ENCODE assay signal across 45 mouse cellular contexts in genomic region chr5:86942111-86942510, GRCm38 (mm10). TPM values are rescaled to one million over a fixed set of nuclear protein-coding genes. Genes with fewer than 3 reads are reported as not detected.
"Had no signal": no experiment of that assay in that cellular context is flagged by ENCODE, and none has a peak within 500 bp of the region (broad histone marks: within the 10 kb centered on the region; RNA-seq: fewer than 3 reads in every experiment).

No protein-coding gene starts in this region.

- H3K4me3 ChIP-seq: left cerebral cortex, adult 2 months; limb, embryonic 10.5 days; limb, embryonic 12.5 days; limb, embryonic 13.5 days; limb, embryonic 15.5 days; liver, embryonic 13.5 days; lung, embryonic 15.5 days; megakaryocyte, embryonic 14.5 days; midbrain, embryonic 10.5 days; midbrain, embryonic 12.5 days; midbrain, embryonic 13.5 days; midbrain, embryonic 15.5 days; myocyte; neural tube, embryonic 12.5 days had no signal

- H3K4me2 ChIP-seq: limb, embryonic 12.5 days; limb, embryonic 13.5 days; limb, embryonic 15.5 days; liver, embryonic 13.5 days; lung, embryonic 14.5 days; lung, embryonic 15.5 days; midbrain, embryonic 11.5 days; midbrain, embryonic 12.5 days; midbrain, embryonic 13.5 days; midbrain, embryonic 15.5 days; neural tube, embryonic 12.5 days had no signal

- H3K27me3 ChIP-seq: limb, embryonic 12.5 days; limb, embryonic 13.5 days; limb, embryonic 15.5 days; liver, embryonic 13.5 days; lung, embryonic 15.5 days; megakaryocyte, embryonic 14.5 days; midbrain, embryonic 12.5 days; midbrain, embryonic 13.5 days; midbrain, embryonic 15.5 days; neural tube, embryonic 12.5 days had no signal

- DNase-seq: layer of hippocampus, postnatal 36 days; left cerebral cortex, postnatal 4 days; liver, embryonic 13.5 days; lung, adult 18-20 months; lung, adult 2 months; lung, embryonic 14.5 days; lung, postnatal 10 days; lung, postnatal 14 days; lung, postnatal 36 days; lung, postnatal 4 days; midbrain, embryonic 14.5 days had no signal

- H3K4me1 ChIP-seq: limb, embryonic 10.5 days; limb, embryonic 12.5 days; limb, embryonic 13.5 days; limb, embryonic 15.5 days; liver, embryonic 13.5 days; lung, embryonic 15.5 days; megakaryocyte, embryonic 14.5 days; midbrain, embryonic 10.5 days; midbrain, embryonic 12.5 days; midbrain, embryonic 13.5 days; midbrain, embryonic 15.5 days; neural tube, embryonic 12.5 days had no signal

- ATAC-seq: lung, postnatal 0 days; midbrain, embryonic 13.5 days; midbrain, embryonic 15.5 days; midbrain, embryonic 16.5 days had no signal

- H3K9ac ChIP-seq: limb, embryonic 12.5 days; limb, embryonic 13.5 days; limb, embryonic 15.5 days; liver, embryonic 13.5 days; liver, embryonic 14.5 days; lung, embryonic 14.5 days; lung, embryonic 15.5 days; midbrain, embryonic 12.5 days; midbrain, embryonic 13.5 days; midbrain, embryonic 15.5 days; neural tube, embryonic 12.5 days had no signal

- H3K9me3 ChIP-seq: limb, embryonic 10.5 days; limb, embryonic 15.5 days; liver, embryonic 13.5 days; lung, embryonic 15.5 days; midbrain, embryonic 10.5 days; midbrain, embryonic 13.5 days; midbrain, embryonic 15.5 days; neural tube, embryonic 12.5 days had no signal

- H3K27ac ChIP-seq: left cerebral cortex, adult 2 months; limb, embryonic 10.5 days; limb, embryonic 12.5 days; limb, embryonic 13.5 days; limb, embryonic 15.5 days; liver, embryonic 13.5 days; liver, embryonic 14.5 days; lung, embryonic 15.5 days; macrophage; midbrain, embryonic 10.5 days; midbrain, embryonic 12.5 days; midbrain, embryonic 13.5 days; midbrain, embryonic 15.5 days; neural tube, embryonic 12.5 days had no signal

- H3K36me3 ChIP-seq: limb, embryonic 10.5 days; limb, embryonic 12.5 days; limb, embryonic 13.5 days; limb, embryonic 15.5 days; liver, embryonic 13.5 days; lung, embryonic 15.5 days; midbrain, embryonic 10.5 days; midbrain, embryonic 12.5 days; midbrain, embryonic 13.5 days; midbrain, embryonic 15.5 days; neural tube, embryonic 12.5 days had no signal

RNA-seq across cellular contexts. Expression of gene Ugt2b1, which starts 15.8 kb away (rescaled TPM):
- total RNA-seq: layer of hippocampus, postnatal 25 days; layer of hippocampus, postnatal 36 days; left cerebral cortex, adult 18-20 months; left cerebral cortex, adult 2 months; left cerebral cortex, adult 8-10 months; left cerebral cortex, postnatal 10 days; left cerebral cortex, postnatal 14 days; left cerebral cortex, postnatal 25 days; left cerebral cortex, postnatal 36 days; left cerebral cortex, postnatal 4 days; megakaryocyte progenitor cell, adult 5-6 weeks; megakaryocyte, adult 5-6 weeks; megakaryocyte-erythroid progenitor cell, adult 5-6 weeks; midbrain, postnatal 0 days; monocyte, adult 5-6 weeks had no signal
- polyA plus RNA-seq: limb, embryonic 10.5 days; limb, embryonic 11.5 days; limb, embryonic 12.5 days; limb, embryonic 13.5 days; limb, embryonic 14.5 days; limb, embryonic 15.5 days; lung, embryonic 14.5 days; lung, embryonic 15.5 days; lung, embryonic 16.5 days; lung, postnatal 0 days; macrophage; midbrain, embryonic 10.5 days; midbrain, embryonic 11.5 days; midbrain, embryonic 12.5 days; midbrain, embryonic 13.5 days; midbrain, embryonic 14.5 days; midbrain, embryonic 15.5 days; midbrain, embryonic 16.5 days; midbrain, postnatal 0 days; myocyte; neural tube, embryonic 11.5 days; neural tube, embryonic 12.5 days had no signal

RNA-seq across cellular contexts. Expression of gene Ugt2b34, which starts 35.4 kb away (rescaled TPM):
- total RNA-seq: layer of hippocampus, postnatal 25 days; layer of hippocampus, postnatal 36 days; left cerebral cortex, adult 18-20 months; left cerebral cortex, adult 2 months; left cerebral cortex, adult 8-10 months; left cerebral cortex, postnatal 10 days; left cerebral cortex, postnatal 14 days; left cerebral cortex, postnatal 25 days; left cerebral cortex, postnatal 36 days; left cerebral cortex, postnatal 4 days; megakaryocyte progenitor cell, adult 5-6 weeks; megakaryocyte, adult 5-6 weeks; megakaryocyte-erythroid progenitor cell, adult 5-6 weeks; midbrain, postnatal 0 days; monocyte, adult 5-6 weeks had no signal
- polyA plus RNA-seq: limb, embryonic 10.5 days; limb, embryonic 11.5 days; limb, embryonic 12.5 days; limb, embryonic 13.5 days; lung, embryonic 14.5 days; lung, postnatal 0 days; macrophage; midbrain, embryonic 10.5 days; midbrain, embryonic 11.5 days; midbrain, embryonic 12.5 days; midbrain, embryonic 13.5 days; midbrain, embryonic 14.5 days; midbrain, embryonic 15.5 days; midbrain, embryonic 16.5 days; midbrain, postnatal 0 days; myocyte; neural tube, embryonic 11.5 days; neural tube, embryonic 12.5 days had no signal

RNA-seq across cellular contexts. Expression of gene Ugt2b35, which starts 58.5 kb away (rescaled TPM):
- total RNA-seq: layer of hippocampus, postnatal 25 days; layer of hippocampus, postnatal 36 days; left cerebral cortex, adult 18-20 months; left cerebral cortex, adult 2 months; left cerebral cortex, adult 8-10 months; left cerebral cortex, postnatal 10 days; left cerebral cortex, postnatal 14 days; left cerebral cortex, postnatal 25 days; left cerebral cortex, postnatal 36 days; left cerebral cortex, postnatal 4 days; megakaryocyte progenitor cell, adult 5-6 weeks; megakaryocyte, adult 5-6 weeks; megakaryocyte-erythroid progenitor cell, adult 5-6 weeks; midbrain, postnatal 0 days; monocyte, adult 5-6 weeks had no signal
- polyA plus RNA-seq: limb, embryonic 10.5 days; limb, embryonic 11.5 days; limb, embryonic 12.5 days; limb, embryonic 13.5 days; limb, embryonic 14.5 days; limb, embryonic 15.5 days; lung, adult 2 months; lung, embryonic 14.5 days; lung, embryonic 15.5 days; lung, embryonic 16.5 days; lung, postnatal 0 days; macrophage; midbrain, embryonic 10.5 days; midbrain, embryonic 11.5 days; midbrain, embryonic 12.5 days; midbrain, embryonic 13.5 days; midbrain, embryonic 14.5 days; midbrain, embryonic 15.5 days; midbrain, embryonic 16.5 days; midbrain, postnatal 0 days; myocyte; neural tube, embryonic 11.5 days; neural tube, embryonic 12.5 days had no signal
